Mouse (Mus musculus): ENCODE results near the gene Abcg4. TPM values are rescaled to one million over a fixed set of nuclear protein-coding genes. Genes with fewer than 3 reads are reported as not detected.

Abcg4 gene
- polyA plus RNA-seq, 1 experiment from 2014 or later, result 16.4 TPM

DNA sequence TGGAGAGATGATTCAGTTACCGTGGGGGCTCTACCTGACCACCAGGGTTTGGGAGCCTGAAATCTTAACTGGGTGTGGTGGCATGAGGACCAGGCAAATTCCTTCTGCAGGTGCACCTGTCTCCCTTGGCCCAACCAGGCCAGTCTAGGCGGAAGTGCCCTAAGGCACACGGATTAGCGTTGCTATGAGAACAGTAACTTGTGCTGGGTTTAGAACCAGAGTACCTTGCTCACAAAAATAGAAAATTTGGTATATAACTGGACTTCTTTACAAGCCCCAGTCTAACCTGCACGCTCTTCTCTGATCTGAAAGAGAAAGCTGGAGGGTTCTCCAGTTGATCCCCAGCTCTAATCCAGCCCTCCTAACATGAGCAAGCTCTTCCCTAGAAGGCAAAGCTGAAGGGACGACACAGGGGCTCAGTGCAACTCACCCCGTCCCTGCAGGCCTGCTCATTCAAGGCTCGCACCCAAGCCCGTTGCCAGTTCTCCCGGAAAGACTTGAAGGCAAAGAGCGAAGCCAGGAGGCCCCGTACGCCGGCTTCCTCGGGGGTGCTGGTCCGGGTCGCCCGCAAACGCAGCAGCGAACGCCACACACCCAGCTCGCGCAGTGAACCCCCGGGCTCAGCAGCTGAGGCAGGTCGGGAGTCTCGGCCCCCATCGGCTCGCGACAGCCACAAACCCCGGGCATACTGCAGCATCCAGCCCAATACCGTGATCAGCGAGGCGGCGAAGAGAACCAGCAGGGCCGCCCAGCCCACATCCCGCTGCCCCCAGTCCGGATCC is 30.9 kb upstream of the Abcg4 start:
- Histone ChIP-seq H3K4me2 (peak overlapping the region; percentile 84), H3K36me3 (replicated peaks) (peaks cover 34% of the 10 kb centered on the region), H3K27me3 (no peaks in the 10 kb centered on the region), H3K4me3 (replicated peaks) (peak overlapping the region; percentile 99), H3K9ac (peak overlapping the region; percentile 100), H3K4me1 (replicated peaks) (peaks cover 49% of the 10 kb centered on the region), H3K27ac (replicated peaks) (peak overlapping the region; percentile 91), H3K9me3 (replicated peaks) (no peaks in the 10 kb centered on the region)
- 3% methylated on average over 37 of the region's 37 CpGs for WGBS (ENCODE audit: insufficient replicate concordance)
- peak; percentile 14 for ATAC-seq (ENCODE audit: insufficient read depth)

DNA sequence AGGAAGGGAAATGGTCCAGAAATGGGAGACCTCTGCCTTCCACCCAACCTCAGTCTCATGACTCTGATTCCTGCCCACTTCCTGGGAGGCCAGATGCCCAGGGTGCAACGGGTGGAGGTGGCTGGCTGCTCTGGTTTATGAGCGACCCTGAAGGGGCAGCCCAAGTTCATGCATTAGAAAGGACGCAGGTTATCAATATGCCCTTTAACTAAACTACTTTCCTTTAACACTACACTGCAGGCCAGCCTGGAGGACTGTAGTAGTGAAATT is 30.3 kb upstream of the Abcg4 start:
- Histone ChIP-seq H3K9ac (peak overlapping the region; percentile 100), H3K4me1 (replicated peaks) (peaks cover 47% of the 10 kb centered on the region), H3K4me3 (replicated peaks) (peak overlapping the region; percentile 99), H3K36me3 (replicated peaks) (peaks cover 40% of the 10 kb centered on the region), H3K27me3 (no peaks in the 10 kb centered on the region), H3K4me2 (peak overlapping the region; percentile 84), H3K27ac (replicated peaks) (peak overlapping the region; percentile 91), H3K9me3 (replicated peaks) (no peaks in the 10 kb centered on the region)
- WGBS (ENCODE audit: insufficient replicate concordance), result 36% methylated on average over 3 of the region's 3 CpGs
- no peak for ATAC-seq (ENCODE audit: insufficient read depth)

DNA sequence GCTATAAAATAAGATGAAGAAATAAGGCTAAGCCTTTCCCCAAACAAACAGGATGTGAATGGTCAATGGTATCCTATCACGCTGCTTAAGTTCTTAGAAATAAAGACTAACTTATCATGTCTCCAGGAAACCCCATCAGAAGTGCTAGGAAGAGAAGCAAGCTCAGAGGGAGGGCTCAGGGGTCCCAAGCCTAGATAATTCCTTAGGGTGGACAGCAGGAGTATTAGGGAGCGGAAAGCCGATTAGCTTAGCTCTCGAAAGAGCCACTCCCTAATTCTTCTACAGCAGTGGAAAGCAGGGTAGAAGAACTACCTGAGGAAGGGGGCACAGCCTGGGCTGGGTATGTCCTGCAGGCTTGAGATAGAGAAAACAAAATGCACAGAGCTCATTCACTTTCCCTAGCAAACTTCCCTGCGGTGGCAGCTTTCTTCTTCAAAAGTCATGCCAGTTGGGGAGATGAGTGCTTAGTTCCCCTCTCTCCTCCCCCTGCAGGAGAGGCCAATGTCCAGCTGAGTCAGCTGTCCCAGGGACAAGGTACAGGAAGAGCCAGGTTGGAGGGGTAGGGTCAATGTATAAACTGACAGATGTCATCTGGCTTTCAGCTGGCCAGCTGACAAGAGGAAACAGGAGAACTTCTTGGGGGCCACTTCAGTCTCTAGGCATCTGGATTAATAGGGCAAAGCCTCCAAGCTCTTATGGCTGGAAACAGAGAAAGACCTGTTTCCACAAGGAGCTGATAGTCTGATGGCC is 29.8 kb upstream of the Abcg4 start:
- peaks cover 47% of the 10 kb centered on the region for H3K4me1 ChIP-seq (replicated peaks)
- H3K36me3 ChIP-seq (replicated peaks), result peaks cover 45% of the 10 kb centered on the region
- H3K27me3 ChIP-seq, result no peaks in the 10 kb centered on the region
- ATAC-seq (ENCODE audit: insufficient read depth), result no peak
- WGBS (ENCODE audit: insufficient replicate concordance), result 58% methylated on average over 5 of the region's 5 CpGs
- peak overlapping the region; percentile 91 for H3K27ac ChIP-seq (replicated peaks)
- peak overlapping the region; percentile 84 for H3K4me2 ChIP-seq
- H3K9me3 ChIP-seq (replicated peaks), result no peaks in the 10 kb centered on the region
- H3K9ac ChIP-seq, result peak overlapping the region; percentile 100
- H3K4me3 ChIP-seq (replicated peaks), result peak overlapping the region; percentile 99

DNA sequence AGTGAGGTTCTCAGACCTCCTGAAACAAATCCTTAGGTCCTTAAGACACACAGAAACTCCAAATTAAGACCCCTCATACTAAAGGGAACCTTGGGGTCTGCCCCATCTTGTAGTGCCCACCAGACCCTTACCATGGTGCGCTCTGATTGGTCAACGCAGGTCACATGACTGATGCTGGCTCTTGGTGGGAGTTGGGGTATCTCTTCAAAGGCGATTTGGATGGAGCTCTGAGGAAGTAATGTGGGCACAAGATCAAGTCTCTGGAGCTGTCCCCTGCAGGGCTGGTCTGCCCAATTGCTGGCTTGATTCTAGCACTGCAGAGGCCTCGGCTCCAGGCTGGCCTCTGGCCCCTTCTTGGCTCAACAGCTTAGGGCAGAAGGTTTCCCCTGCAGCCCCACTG is 29.0 kb upstream of the Abcg4 start:
- Histone ChIP-seq H3K27me3 (no peaks in the 10 kb centered on the region), H3K9ac (peak overlapping the region; percentile 100; the same call in 1 of the 2 replicates), H3K4me1 (replicated peaks) (peaks cover 43% of the 10 kb centered on the region), H3K9me3 (replicated peaks) (no peaks in the 10 kb centered on the region), H3K27ac (replicated peaks) (0 out of 2 replicates have a peak overlapping the region, but pooled peaks have one; percentile 91), H3K4me2 (peak overlapping the region; percentile 84), H3K36me3 (replicated peaks) (peaks cover 53% of the 10 kb centered on the region), H3K4me3 (replicated peaks) (peak overlapping the region; percentile 99)
- no peak for ATAC-seq (ENCODE audit: insufficient read depth)
- WGBS (ENCODE audit: insufficient replicate concordance), result 77% methylated on average over 4 of the region's 4 CpGs

DNA sequence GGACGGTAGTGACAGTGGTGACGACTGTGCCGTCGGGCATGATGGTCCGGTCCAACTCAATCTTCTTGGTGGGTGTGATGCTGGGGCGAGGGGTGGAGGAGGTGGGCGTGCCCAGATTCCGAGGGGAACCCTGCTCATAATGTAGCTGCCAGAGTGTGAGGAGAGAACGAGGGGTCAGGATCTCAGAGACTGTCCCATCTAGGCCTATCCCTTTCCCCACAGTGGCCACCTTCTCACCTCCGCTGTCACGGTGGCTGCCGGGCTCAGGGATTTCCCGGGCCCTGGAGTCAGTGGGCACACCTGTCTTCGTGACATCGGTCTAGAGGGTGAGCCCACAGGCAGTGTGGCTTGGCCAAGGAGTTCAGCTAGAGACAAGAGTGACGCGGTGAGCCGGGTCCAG is 26.5 kb upstream of the Abcg4 start:
- H3K4me2 ChIP-seq, result no peak overlapping the region
- WGBS (ENCODE audit: insufficient replicate concordance), result 94% methylated on average over 18 of the region's 18 CpGs
- H3K27ac ChIP-seq (replicated peaks), result no peak overlapping the region
- no peaks in the 10 kb centered on the region for H3K27me3 ChIP-seq
- no peak overlapping the region for H3K9ac ChIP-seq
- ATAC-seq (ENCODE audit: insufficient read depth), result no peak
- no peak overlapping the region for H3K4me3 ChIP-seq (replicated peaks)
- H3K4me1 ChIP-seq (replicated peaks), result peaks cover 43% of the 10 kb centered on the region
- no peaks in the 10 kb centered on the region for H3K9me3 ChIP-seq (replicated peaks)
- H3K36me3 ChIP-seq (replicated peaks), result peaks cover 77% of the 10 kb centered on the region

DNA sequence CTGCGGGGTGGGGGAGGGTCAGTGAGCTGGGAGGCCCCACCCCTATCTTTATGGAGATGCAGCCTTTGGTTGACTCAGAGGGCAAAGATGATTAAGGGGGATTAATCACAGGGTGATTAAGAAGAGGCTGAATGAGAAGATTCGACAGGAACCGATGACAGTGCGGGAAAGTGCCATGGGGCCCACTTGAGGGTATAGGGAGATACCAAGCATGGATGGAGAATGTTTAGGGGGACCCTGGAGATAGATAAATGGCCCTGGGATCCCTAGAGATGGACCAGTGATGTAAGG is 25.8 kb upstream of the Abcg4 start:
- no peaks in the 10 kb centered on the region for H3K9me3 ChIP-seq (replicated peaks)
- no peak overlapping the region for H3K4me3 ChIP-seq (replicated peaks)
- H3K27me3 ChIP-seq, result no peaks in the 10 kb centered on the region
- H3K27ac ChIP-seq (replicated peaks), result no peak overlapping the region
- no peak for ATAC-seq (ENCODE audit: insufficient read depth)
- H3K9ac ChIP-seq, result no peak overlapping the region
- WGBS (ENCODE audit: insufficient replicate concordance), result 84% methylated on average over 4 of the region's 4 CpGs
- H3K4me1 ChIP-seq (replicated peaks), result peaks cover 47% of the 10 kb centered on the region
- H3K4me2 ChIP-seq, result no peak overlapping the region
- H3K36me3 ChIP-seq (replicated peaks), result peaks cover 84% of the 10 kb centered on the region

DNA sequence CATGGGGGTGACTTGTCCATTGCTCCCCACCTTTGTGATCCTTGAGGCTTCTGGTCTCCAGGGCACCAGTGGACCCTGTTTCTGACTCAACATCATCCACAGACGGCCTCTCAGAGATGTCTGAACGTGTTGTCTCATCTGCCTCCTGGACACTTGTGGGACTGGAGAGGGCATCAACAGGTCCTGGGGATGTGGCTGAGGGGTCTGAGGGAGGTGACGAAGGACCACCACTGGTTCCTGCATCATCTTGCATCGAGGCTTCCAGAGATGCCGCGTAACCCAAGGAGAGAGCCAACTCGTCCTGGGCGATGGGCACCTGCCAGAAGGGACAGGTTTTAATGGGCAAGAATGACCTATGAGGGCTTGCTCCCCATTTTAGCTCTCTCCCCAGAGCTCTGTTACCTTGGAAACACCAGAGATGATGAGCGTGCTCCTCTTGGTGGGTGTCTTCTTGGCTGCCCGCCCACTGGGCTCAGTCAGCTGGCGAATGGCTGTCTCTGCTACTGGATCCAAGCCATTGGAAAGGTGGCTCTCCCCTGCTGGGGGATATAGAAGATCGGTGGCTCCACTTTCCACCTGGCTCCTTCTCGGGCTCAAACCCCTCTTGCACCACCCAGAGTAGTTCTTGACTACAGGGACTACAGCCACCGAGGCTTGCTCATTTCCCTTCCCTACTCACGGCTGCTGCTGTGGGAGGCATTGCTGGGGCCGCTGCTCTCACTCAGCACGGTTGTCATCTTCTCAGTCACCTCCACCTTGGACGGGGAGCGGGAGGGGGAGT is 25.3 kb upstream of the Abcg4 start:
- no peaks in the 10 kb centered on the region for H3K9me3 ChIP-seq (replicated peaks)
- H3K9ac ChIP-seq, result no peak overlapping the region
- 83% methylated on average over 19 of the region's 19 CpGs for WGBS (ENCODE audit: insufficient replicate concordance)
- peaks cover 84% of the 10 kb centered on the region for H3K36me3 ChIP-seq (replicated peaks)
- peaks cover 42% of the 10 kb centered on the region for H3K4me1 ChIP-seq (replicated peaks)
- H3K27me3 ChIP-seq, result no peaks in the 10 kb centered on the region
- H3K27ac ChIP-seq (replicated peaks), result no peak overlapping the region
- no peak overlapping the region for H3K4me2 ChIP-seq
- no peak for ATAC-seq (ENCODE audit: insufficient read depth)
- H3K4me3 ChIP-seq (replicated peaks), result no peak overlapping the region

DNA sequence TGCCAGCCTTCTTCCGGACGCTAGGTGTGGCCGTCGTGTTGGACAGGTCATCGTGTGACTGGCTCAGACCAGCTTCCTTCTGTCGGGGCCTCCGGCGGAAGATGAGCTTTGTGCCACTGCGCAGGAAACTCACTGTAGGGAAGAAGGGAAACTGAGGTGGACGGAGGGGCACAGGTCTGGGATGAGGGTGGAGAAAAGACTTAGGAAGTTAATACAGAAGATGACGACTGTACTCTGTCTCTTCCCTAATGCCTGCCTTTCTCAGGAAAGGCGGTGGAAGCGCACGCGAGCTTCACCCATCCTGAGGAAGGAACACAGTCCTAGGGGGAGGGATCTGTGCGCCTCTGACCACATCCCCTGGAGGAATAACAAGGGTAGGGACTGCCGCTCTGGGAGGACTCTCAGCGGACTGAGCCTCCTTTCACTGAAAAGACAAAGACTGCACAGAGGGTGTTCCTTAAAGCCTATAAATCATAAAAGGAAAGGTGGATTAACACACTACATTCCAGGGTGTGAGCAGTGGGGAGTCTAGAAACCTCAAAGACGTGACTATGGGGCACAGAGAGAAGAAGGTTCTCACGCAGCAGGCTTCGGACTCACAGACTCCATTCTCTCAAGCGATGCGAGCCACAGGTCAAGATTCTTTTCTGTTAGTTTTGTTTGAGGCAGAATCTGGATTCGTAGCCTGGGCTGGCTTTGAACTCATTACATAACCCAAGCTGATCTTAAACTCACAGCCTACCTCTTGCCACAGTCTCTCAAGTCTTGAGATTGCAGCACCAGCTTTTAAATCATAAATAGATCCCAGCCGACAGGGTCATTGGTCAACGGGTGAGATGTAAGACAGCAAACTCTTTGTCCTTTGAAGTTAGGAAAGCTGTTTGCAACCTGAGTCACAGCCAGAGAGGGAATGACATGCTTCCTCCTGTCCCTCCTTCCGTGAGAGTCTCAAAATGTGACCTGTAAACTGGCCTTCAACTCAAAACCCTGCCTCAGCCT is 23.0 kb upstream of the Abcg4 start:
- H3K36me3 ChIP-seq (replicated peaks), result peaks cover 71% of the 10 kb centered on the region
- no peak overlapping the region for H3K4me2 ChIP-seq
- no peaks in the 10 kb centered on the region for H3K27me3 ChIP-seq
- H3K9ac ChIP-seq, result no peak overlapping the region
- no peak for ATAC-seq (ENCODE audit: insufficient read depth)
- peaks cover 22% of the 10 kb centered on the region for H3K4me1 ChIP-seq (replicated peaks)
- H3K4me3 ChIP-seq (replicated peaks), result no peak overlapping the region
- 41% methylated on average over 27 of the region's 27 CpGs for WGBS (ENCODE audit: insufficient replicate concordance)
- H3K9me3 ChIP-seq (replicated peaks), result no peaks in the 10 kb centered on the region
- H3K27ac ChIP-seq (replicated peaks), result no peak overlapping the region

DNA sequence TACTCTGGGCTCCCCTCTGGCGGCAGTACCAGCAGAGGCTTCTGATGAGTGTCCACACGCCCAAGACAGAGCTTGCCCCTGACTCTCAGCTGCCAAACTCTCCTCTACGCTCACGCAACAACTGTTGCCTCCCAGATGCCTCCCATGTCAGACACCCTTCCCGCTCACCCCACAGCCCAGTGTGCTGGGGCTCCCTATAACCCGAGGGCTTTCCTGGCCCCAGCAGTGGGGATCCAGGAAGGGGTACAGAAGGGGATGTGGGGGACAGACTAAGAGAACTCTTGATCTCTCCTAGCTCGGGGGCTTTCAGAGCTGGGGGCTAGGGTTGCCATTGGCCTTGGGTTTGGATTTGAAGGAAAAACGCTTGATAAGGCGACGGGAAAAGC is 22.3 kb upstream of the Abcg4 start:
- no peak overlapping the region for H3K4me3 ChIP-seq (replicated peaks)
- 52% methylated on average over 10 of the region's 10 CpGs for WGBS (ENCODE audit: insufficient replicate concordance)
- H3K27ac ChIP-seq (replicated peaks), result no peak overlapping the region
- H3K4me1 ChIP-seq (replicated peaks), result peaks cover 29% of the 10 kb centered on the region
- no peaks in the 10 kb centered on the region for H3K27me3 ChIP-seq
- no peak overlapping the region for H3K4me2 ChIP-seq
- no peak overlapping the region for H3K9ac ChIP-seq
- H3K36me3 ChIP-seq (replicated peaks), result peaks cover 64% of the 10 kb centered on the region
- ATAC-seq (ENCODE audit: insufficient read depth), result no peak
- H3K9me3 ChIP-seq (replicated peaks), result no peaks in the 10 kb centered on the region

DNA sequence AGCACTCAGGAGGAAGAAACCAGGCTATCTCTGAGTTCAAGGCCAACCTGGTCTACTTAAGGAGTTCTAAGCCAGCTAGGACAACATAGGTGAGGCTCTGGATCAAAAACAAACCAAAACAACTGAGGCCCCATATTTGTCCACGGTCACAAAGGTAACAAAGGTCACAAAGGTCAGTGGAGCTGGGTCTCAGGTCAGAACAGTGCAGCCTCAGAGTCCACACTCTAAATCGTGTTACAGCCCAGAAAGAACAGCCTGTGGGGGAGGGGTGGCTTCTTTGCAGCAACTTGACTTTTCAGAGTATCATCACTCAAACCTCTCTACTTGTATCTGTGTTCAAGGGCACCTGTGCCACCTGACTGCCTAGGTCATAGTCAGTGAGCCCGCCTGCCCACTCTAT is 21.3 kb upstream of the Abcg4 start:
- peaks cover 54% of the 10 kb centered on the region for H3K36me3 ChIP-seq (replicated peaks)
- H3K27ac ChIP-seq (replicated peaks), result no peak overlapping the region
- WGBS (ENCODE audit: insufficient replicate concordance), result 48% methylated on average over 3 of the region's 3 CpGs
- no peak overlapping the region for H3K4me3 ChIP-seq (replicated peaks)
- peaks cover 29% of the 10 kb centered on the region for H3K4me1 ChIP-seq (replicated peaks)
- no peaks in the 10 kb centered on the region for H3K27me3 ChIP-seq
- no peaks in the 10 kb centered on the region for H3K9me3 ChIP-seq (replicated peaks)
- no peak overlapping the region for H3K9ac ChIP-seq
- ATAC-seq (ENCODE audit: insufficient read depth), result no peak
- no peak overlapping the region for H3K4me2 ChIP-seq
